Mouse (Mus musculus) left cerebral cortex, postnatal 36 days (tissue): ENCODE measurements around the gene Acbd7. TPM values are rescaled to one million over a fixed set of nuclear protein-coding genes. Genes with fewer than 3 reads are reported as not detected.

ENCODE experiments used
- DNase-seq, 2 experiments: peaks; one replicate each; pipeline ENCODE4 v3.0.0; 2021 to 2022; ENCODE audit warnings: low spot score in 2 of 2, mixed read lengths in 1 of 2
- intact Hi-C: fragments of 180-260 bp; cut with DNase I; formaldehyde crosslinking; loops from one replicate; pipeline ENCODE4 v1.15.1; 2025
- total RNA-seq, 2 experiments: library from RNA; stranded (reverse); gene quantifications; 2 replicates each; pipeline ENCODE4 v1.2.3; 2021

The Acbd7 gene
- 1 to 10 TPM in 1 of 2 experiments, not detected in 1; 1.8 TPM for total RNA-seq

DNA sequence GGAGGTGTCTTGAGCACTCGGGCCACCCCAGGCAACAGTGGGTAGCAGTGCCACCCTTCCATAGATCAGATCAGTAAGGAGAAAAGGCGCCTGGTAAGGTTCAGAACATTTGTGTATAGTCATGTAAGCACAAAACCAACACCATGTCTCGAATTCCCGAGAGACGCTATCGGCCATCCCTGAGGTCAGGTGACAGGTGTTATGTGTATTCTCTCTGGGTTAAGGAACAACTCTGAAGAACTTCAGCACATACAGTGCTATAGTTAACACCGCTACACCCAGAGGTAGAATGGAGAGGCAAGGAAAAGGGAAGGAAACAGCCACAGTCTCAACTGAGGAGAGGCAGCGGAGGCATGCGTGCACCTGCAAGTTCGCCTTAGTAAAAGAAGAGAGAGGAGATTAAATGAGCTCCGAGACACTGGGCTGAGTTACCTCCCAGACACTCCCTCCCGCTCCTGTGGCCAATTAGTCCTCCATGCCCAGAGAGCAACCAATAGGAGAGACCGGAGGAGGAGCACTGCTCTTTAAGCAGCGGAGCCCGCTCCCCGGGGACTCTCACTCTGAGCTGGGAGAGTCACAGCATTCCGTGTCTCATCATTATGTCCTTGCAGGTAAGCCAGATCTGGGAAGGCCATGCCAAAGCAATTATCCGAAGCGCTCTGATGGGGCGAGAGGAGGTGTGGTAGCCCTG lies at the start of gene Acbd7:
Gene Acbd7 (plus strand): TSS at position 558 of the 691 bp plus-strand sequence.
- intact Hi-C loops: no loop called here
- DNase-seq: peak; percentile 54 to 61

- DNase-seq: no peak
- intact Hi-C loops: no loop called here
These were observed 49.7 kb upstream of the Acbd7 start for GRCm38 (mm10) chr2:3286243-3286642.

GRCm38 (mm10) chr2:3289581-3289980 lies 46.4 kb upstream of the Acbd7 start:
- intact Hi-C loops: no loop called here
- no peak for DNase-seq

DNA sequence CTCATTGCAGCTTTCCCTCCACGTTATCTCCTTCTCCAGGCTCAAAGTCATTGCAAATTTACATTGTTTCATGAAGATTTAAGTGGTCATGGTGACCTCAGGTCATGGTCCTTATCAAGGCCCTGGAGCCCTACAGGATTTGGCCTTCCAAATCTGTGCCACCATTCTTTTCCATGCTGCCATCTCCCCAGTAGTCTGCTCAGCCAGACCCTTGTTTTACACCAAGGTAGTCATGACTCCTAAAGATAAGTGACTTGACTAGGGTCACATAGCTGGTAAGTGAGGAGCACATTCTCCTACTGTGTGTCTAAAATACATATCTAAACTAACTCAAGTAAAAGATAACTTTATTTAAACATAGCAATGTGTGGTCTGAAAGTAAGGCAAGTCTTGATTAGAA lies 43.8 kb upstream of the Acbd7 start:
- DNase-seq: no peak
- intact Hi-C loops: no loop called here

- intact Hi-C loops: no loop called here
- DNase-seq: no peak
These were observed 40.1 kb upstream of the Acbd7 start for GRCm38 (mm10) chr2:3295826-3296225.

DNA sequence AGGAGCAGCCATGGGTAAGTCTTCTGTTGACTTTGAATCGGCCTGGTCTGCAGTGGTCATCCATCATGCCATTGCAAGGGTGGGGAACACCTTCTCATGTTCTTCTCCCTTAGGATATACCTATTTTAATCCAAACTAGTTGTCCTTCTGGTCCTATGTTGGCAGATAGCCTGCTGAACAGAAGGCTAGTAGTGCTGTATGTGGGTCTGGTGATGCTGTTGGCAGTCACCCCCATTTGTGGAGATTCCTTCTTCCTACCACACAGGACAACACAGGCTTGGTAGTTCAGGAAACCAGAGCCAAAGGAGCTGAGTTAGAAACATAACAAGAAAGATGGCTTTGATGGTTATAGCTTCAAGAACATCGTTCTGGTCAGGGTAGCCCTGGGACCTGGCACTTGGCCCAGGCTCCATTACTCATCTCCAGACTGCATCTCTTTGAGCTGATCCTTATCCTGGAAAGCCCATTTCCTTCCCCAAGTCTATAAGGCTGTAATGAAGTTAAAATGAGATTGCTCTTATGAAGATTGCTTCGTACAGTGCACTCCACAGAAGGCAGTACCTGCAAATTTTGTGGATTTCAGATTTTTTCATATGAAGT lies 30.4 kb upstream of the Acbd7 start:
- intact Hi-C loops: no loop called here
- DNase-seq: peak; percentile 18 to 46

- DNase-seq: no peak
- intact Hi-C loops: no loop called here
These were observed 12.8 kb upstream of the Acbd7 start for GRCm38 (mm10) chr2:3323132-3323531.

GRCm38 (mm10) chr2:3324381-3325130 lies 11.4 kb upstream of the Acbd7 start:
- intact Hi-C loops: loop anchor here (5.0 kb wide), 1 partner anchor 207 kb away; no protein-coding TSS in a partner anchor
- DNase-seq: no peak

GRCm38 (mm10) chr2:3326547-3326946 lies 9.4 kb upstream of the Acbd7 start:
- intact Hi-C loops: loop anchor here (5.0 kb wide), 1 partner anchor 209 kb away; no protein-coding TSS in a partner anchor
- DNase-seq: no peak

DNA sequence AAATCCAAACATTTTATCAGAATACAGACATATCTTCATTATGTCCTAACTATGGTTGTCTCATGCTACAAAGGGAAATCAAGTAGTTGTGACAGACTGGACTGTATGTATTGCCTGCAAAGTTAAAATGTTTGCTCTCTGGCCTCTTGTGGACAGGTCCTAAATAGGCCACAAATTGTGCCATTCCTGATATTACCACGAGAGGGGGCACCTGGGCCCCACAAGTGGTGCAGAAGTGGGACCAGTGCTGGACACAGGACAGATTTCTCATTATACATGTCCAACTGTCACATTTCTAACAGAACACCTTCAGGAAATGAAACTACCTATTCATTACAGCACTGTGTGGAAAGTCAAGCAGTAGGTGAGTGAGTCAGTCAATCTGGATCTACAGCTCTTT lies 8.6 kb upstream of the Acbd7 start:
- DNase-seq: peak in 1 of 2 experiments; percentile 14
- intact Hi-C loops: loop anchor here (5.0 kb wide), 1 partner anchor 210 kb away; no protein-coding TSS in a partner anchor

DNA sequence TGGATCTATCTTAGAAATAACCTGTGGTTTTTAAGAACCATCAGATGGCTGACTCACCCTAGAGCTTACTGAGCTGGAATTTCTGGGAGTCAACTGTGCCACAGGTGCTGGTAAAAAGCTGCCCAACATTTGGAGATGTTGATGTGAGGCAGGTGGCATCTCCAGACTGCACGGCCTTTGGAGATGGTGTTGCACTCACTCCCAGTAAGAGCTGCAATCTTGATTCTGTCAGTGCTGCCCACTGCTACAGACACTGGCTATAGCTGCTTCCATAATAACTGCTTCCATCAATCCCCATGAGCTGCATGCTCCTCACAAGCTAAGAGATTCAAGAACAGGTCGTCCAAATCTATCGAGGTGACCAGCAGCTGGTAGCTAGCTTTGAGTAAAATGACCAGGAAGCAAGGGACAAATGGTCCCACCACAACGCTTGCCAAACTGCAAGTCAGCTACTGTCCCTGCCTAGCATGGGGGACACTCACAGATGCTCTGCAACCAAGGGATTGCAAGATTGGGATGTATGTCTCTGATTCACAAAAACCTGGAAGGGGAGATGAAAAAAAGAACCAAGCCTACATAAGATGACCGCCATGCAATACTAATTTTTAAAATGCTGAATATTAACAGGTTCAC lies 4.8 kb upstream of the Acbd7 start:
- intact Hi-C loops: no loop called here
- no peak for DNase-seq

DNA sequence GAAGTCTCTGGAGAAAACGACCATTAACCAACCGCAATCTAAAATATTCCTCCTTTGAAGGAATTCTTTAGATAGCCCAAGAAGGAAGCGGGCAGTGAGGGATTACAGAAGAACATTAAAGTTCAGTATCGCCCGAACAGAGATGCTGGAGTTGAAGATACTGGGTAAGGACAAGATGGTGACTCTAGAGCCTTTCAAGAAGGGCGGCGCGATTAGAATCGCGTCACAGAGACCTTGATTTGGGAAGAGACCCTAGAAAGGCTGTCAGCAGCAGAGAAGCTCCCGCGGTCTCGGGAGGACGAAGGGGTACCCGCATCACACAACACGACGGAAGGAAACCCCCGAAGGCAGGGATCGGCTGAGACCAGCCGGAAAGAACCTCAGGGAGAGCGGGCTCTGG lies 3.9 kb upstream of the Acbd7 start:
- DNase-seq: no peak
- intact Hi-C loops: loop anchor here (2.0 kb wide), 1 partner anchor 47 kb away; the partner anchor contains the start of gene Nmt2

GRCm38 (mm10) chr2:3332484-3333242 lies 3.3 kb upstream of the Acbd7 start, which contains the start of gene Rpp38:
Rpp38 (minus strand) TSS chr2:3332643.
- peak; percentile 99 for DNase-seq
- intact Hi-C loops: loop anchor here (2.0 kb wide), 1 partner anchor 48 kb away; the partner anchor contains the start of gene Nmt2

- intact Hi-C loops: loop anchor here (2.0 kb wide), 1 partner anchor 49 kb away; the partner anchor contains the start of gene Nmt2
- DNase-seq: no peak
These were observed 2.2 kb upstream of the Acbd7 start for GRCm38 (mm10) chr2:3333761-3334160.

DNA sequence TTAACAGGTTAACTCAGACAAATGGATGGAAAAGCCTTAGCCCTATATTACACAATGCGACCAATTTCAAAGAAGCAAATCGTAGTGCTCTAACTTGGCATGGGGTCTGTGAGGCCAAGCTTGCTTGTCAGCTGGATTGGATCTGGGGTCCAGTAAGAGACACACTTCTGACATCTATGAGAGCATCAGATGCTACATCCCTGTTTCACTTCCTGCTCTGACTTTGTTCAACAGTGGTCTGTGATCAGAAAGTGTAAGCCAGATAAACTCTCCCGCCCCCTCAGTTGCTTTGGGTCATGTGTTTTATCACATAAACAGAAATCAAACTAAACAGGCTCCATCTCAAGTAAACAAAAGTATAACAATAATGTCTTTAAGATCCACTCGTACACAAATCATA lies 12.5 kb downstream of the Acbd7 start:
- intact Hi-C loops: loop anchor here (5.0 kb wide), 1 partner anchor 69 kb away; no protein-coding TSS in a partner anchor

GRCm38 (mm10) chr2:3348919-3349318 lies 13.0 kb downstream of the Acbd7 start:
- intact Hi-C loops: loop anchor here (5.0 kb wide), 1 partner anchor 68 kb away; no protein-coding TSS in a partner anchor
- no peak for DNase-seq

More for the DNA sequence above, 12.5 kb downstream of the Acbd7 start:
- DNase-seq: no peak

- intact Hi-C loops: no loop called here
These were observed 17.2 kb downstream of the Acbd7 start for GRCm38 (mm10) chr2:3353160-3353559.

GRCm38 (mm10) chr2:3355793-3356192 lies 19.8 kb downstream of the Acbd7 start:
- no peak for DNase-seq
- intact Hi-C loops: no loop called here

More at GRCm38 (mm10) chr2:3353160-3353559, 17.2 kb downstream of the Acbd7 start:
- no peak for DNase-seq

- intact Hi-C loops: no loop called here
- DNase-seq: no peak
These were observed 20.3 kb downstream of the Acbd7 start for GRCm38 (mm10) chr2:3356311-3356710.
